Mouse (Mus musculus) heart, postnatal 36 days (tissue): ENCODE data around the gene Knstrn. TPM values are rescaled to one million over a fixed set of nuclear protein-coding genes. Genes with fewer than 3 reads are reported as not detected.
A peak's percentile ranks its signal among the peaks of the same experiment; 100 is the strongest.

Source experiments
- DNase-seq, 2 experiments: peaks; one replicate each; pipeline ENCODE4 v3.0.0; 2021 to 2022
- intact Hi-C: fragments of 180-260 bp; cut with DNase I; formaldehyde crosslinking; loops from one replicate; pipeline ENCODE4 v1.15.1; 2025
- total RNA-seq, 2 experiments: library from RNA; stranded (reverse); gene quantifications; 2 replicates each; pipeline ENCODE4 v1.2.3; 2021

Knstrn gene
- total RNA-seq, 2 experiments from 2014 or later = 1.5 to 2.3 TPM

- intact Hi-C loops = loop anchor here (1.0 kb wide), 1 partner anchor 93 kb away; no protein-coding TSS in a partner anchor
- no peak for DNase-seq
These were observed 23.6 kb upstream of the Knstrn start for GRCm38 (mm10) chr2:118790221-118790550.

DNA sequence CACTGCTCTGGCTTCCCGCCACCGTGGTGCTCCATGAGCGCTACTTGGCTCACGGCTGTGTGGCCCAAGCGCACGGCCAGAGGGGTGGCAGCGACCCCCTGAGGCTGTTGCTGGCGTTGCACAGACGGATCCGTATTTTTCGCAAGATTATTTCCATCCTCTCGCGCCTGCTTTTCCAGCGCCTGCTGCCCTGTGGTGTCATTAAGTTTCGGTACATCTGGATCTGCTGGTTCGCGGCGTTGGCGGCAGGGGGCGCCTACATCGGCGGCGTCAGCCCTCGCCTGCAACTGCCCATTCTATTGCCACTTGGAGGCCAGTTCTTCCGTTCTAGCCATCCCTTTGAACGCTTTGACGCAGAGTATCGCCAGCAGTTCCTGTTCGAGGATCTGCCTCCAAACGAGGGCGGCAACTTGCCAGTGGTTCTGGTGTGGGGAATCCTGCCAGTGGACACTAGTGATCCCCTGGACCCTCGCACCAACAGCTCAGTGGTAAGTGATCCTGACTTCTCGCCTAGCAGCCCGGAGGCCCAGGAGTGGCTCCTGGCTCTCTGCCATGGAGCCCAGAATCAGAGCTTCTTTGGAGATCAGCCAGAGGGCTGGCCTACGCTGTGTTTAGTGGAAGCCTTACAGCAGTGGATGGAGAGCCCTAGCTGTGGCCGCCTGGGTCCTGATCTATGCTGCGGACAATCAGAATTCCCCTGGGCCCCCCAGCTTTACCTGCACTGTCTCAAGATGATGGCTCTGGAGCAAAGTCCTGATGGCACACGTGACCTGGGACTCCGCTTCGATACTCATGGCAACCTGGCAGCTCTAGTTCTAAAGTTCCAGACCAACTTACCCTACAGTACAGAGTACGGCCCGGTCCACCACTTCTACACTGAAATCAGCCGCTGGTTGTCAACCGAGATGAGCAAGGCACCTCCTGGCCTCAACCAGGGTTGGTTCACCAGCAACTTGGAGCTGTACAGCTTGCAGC is 23.0 kb upstream of the Knstrn start:
- intact Hi-C loops = loop anchor here (1.0 kb wide), 1 partner anchor 92 kb away; no protein-coding TSS in a partner anchor
- peak; percentile 59 to 71 for DNase-seq

DNA sequence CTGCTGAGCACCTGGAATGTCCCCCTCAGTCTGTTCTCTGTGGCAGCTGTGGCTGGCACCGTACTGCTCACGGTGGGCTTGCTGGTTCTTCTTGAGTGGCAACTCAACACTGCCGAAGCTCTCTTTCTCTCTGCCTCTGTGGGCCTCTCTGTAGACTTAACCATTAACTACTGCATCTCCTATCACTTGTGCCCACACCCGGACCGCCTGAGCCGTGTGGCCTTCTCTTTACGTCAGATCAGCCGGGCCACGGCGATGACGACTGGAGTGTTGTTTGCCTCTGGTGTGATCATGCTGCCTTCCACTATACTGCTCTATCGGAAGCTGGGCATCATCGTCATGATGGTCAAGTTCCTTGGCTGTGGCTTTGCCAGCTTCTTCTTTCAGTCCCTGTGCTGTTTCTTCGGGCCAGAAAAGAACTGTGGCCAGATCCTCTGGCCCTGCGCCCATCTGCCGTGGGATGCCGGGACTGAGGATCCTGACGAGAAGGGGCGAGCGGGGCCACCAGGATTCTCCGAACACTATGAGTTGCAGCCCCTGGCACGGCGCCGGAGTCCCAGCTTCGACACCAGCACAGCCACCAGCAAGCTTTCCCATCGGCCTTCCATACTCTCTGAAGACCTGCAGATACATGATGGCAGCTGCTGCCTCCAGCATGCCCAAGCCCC is 22.1 kb upstream of the Knstrn start:
- DNase-seq = no peak
- intact Hi-C loops = no loop called here

GRCm38 (mm10) chr2:118792259-118792613 is 21.6 kb upstream of the Knstrn start:
- intact Hi-C loops = no loop called here
- DNase-seq = no peak

GRCm38 (mm10) chr2:118793636-118794035 is 20.2 kb upstream of the Knstrn start:
- no peak for DNase-seq
- intact Hi-C loops = no loop called here

GRCm38 (mm10) chr2:118802542-118803118 is 11.2 kb upstream of the Knstrn start:
- intact Hi-C loops = no loop called here

DNA sequence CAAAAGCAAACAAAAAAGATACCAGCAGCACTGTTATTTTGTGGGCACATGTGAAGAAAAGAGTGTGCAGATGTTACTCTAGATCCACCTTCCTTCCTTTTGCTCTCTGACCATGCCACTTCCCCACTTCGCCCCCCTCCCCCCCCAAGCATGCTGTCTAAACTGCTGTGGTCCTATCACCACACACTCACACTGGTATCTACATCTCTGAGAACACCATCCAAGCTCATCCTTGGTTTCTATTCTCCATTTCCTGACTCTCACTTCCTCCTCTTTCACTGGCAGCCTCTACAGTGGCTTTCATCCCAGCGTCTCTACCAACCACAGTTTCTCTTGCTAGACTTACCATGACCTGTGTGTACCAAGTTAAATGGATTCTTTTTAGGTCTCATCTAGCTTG is 9.3 kb upstream of the Knstrn start:
- intact Hi-C loops = no loop called here
- DNase-seq = no peak

More at GRCm38 (mm10) chr2:118802542-118803118, 11.2 kb upstream of the Knstrn start:
- DNase-seq = no peak

DNA sequence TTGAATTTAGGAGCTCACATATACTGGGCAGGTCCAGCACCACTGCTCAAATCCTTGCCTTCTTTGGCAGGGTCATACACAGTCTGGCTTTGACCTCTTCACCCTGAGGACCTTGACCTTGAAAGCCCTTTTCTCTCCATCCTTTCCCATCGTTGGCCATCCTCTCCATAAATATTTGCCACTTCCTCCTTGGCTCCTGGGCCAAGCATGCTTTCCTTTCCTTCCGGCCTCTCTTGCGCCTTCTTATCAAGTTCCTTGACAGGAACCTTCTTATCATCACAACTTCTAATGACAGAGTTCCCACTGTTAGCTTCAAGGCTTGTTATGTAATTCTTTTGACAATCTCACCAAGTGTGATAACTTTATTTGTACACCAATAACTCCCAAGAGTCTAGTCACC is 8.7 kb upstream of the Knstrn start:
- intact Hi-C loops = loop anchor here (5.0 kb wide), 1 partner anchor 77 kb away; no protein-coding TSS in a partner anchor
- DNase-seq = no peak

- intact Hi-C loops = loop anchor here (5.0 kb wide), 1 partner anchor 77 kb away; no protein-coding TSS in a partner anchor
- DNase-seq = no peak
These were observed 8.0 kb upstream of the Knstrn start for GRCm38 (mm10) chr2:118805756-118806155.

DNA sequence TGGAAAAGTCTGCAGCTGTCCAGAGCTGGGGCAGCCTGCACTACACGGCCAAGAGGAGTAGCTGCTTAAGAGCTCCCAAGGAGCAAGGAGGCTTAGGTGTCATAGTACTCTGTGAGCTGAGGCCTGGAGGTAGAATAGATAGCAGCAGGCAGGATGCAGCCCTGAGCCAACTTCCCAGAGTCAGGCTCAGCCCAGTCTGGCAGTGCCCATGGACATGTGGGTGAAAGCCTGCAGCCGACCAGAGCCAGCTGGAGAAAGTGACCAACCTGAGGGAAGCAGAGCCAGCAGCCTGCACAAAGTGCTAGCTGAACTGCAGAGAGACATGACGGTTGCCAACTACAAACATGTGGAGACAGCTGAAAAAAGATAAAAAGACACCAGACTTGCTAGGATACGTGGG is 6.9 kb upstream of the Knstrn start:
- peak; percentile 40 to 47 for DNase-seq
- intact Hi-C loops = loop anchor here (5.0 kb wide), 1 partner anchor 75 kb away; no protein-coding TSS in a partner anchor

- intact Hi-C loops = no loop called here
These were observed 2.9 kb upstream of the Knstrn start for GRCm38 (mm10) chr2:118810861-118811260.

GRCm38 (mm10) chr2:118812724-118813123 is 1.1 kb upstream of the Knstrn start:
- DNase-seq = no peak
- intact Hi-C loops = no loop called here

More at GRCm38 (mm10) chr2:118810861-118811260, 2.9 kb upstream of the Knstrn start:
- DNase-seq = no peak

GRCm38 (mm10) chr2:118822800-118823199 is 9.0 kb downstream of the Knstrn start:
- no peak for DNase-seq
- intact Hi-C loops = no loop called here

DNA sequence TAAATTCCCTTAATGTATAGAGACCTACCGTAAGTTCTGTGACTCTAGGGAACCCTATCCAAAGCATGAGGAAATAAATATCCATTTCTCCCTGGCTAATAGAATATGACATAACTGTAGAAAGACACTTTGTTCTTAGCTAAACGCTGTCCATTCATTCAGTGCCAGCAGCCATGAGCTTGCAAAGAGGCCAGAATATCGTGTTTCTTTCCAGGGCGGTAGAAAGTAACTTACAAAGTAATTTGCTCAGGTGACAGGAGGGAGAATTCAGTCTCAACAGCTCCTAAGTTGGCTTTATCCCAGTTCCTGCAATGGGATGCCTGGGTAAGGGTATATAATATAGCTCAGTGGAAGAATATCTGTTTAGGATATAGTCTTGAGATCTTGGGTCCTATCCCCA is 10.6 kb downstream of the Knstrn start:
- intact Hi-C loops = no loop called here
- DNase-seq = no peak

DNA sequence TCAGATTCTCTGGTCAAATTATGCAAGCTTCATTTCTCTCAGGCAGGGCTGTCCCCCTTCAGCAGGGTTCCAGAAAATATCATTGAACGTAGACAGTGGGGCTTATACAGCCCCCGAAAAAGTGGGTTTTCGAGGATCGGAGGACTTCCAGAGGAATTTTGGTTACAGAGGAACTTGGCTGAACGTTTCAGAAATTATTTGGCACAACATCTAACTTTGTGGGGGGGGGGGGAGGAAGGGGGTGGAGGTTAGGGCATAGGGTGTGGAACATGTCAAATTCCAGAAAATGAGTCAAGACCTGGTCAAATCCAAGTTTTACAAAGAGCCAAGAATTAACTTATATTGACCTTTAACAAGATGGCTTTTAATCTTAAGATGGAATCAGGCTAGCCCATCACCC is 15.3 kb downstream of the Knstrn start:
- intact Hi-C loops = no loop called here
- no peak for DNase-seq

DNA sequence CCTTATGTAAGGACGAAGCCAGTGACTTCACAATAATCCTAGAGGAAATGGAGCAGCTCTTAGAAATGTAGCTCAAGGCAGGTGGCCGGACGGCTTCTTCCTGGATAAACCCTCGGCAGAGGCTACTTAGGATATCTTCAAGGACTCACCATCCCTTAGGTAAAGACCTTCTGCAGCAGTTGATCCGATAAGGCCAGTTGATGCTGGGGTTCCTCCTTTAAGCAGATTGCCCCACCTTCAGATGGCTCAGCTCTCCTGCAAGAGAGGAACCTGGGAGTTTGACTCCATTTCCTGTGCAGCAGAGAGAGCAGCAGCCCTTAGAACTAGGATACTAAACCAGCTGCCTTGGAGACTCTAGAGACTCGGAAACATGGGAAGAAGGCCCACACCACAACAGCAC is 20.3 kb downstream of the Knstrn start:
- intact Hi-C loops = no loop called here
- no peak for DNase-seq

GRCm38 (mm10) chr2:118835115-118835514 is 21.3 kb downstream of the Knstrn start:
- intact Hi-C loops = no loop called here

GRCm38 (mm10) chr2:118838330-118838729 is 24.5 kb downstream of the Knstrn start:
- no peak for DNase-seq
- intact Hi-C loops = no loop called here

More at GRCm38 (mm10) chr2:118835115-118835514, 21.3 kb downstream of the Knstrn start:
- no peak for DNase-seq

GRCm38 (mm10) chr2:118841186-118841585 is 27.4 kb downstream of the Knstrn start:
- no peak for DNase-seq
- intact Hi-C loops = no loop called here

DNA sequence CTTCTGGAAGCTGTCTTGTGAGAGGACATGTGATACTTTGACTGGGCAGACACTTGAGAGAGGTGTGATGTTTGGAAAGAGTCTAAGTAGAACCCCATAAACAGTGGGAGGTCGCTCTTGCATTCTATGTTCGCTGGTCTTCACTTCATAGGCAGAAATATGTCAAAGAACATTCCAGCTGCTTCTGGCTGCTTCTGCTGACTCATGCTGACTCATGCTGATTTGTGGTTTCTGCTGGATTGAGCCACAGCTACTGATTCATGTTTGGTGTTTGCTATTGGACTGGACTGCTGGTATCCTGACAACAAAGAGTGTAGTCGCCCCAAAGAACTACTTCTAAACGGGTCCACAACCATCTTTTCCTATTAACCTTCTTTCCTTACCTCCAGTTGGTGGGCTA is 28.0 kb downstream of the Knstrn start:
- intact Hi-C loops = no loop called here
- DNase-seq = no peak

DNA sequence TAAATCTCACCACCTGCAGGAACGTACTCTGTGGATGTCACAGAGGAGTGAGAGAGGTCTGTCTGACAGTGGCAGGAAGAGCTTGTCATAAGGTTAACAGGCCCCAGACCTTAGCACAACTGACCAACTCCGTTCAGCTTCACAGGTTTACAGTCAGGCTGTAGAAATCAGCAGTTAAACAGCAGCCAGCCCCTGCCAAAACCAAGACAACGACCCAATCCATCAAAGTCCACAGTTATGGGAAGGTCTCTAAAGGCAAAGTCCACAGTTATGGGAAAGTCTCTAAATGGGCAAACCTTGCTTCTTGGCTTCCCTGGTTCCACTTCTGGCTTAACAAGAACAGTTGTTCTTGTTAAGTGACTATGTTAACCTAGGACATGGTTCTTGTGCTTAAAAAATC is 30.6 kb downstream of the Knstrn start:
- no peak for DNase-seq

More for the DNA sequence above, 30.6 kb downstream of the Knstrn start:
- intact Hi-C loops = no loop called here
